Mouse (Mus musculus) erythroblast, embryonic 14.5 days (primary cell): Measurements from ENCODE around the gene Slc26a1. TPM values are rescaled to one million over a fixed set of nuclear protein-coding genes. Genes with fewer than 3 reads are reported as not detected.

ENCODE experiments used
- H3K27me3 ChIP-seq: 2 replicates; pipeline ENCODE4 v1.6.1; 2012; ENCODE audit warnings: inconsistent platforms; ENCODE audit not compliant: control insufficient read depth
- H3K36me3 ChIP-seq: 2 replicates; pipeline ENCODE4 v1.6.1; 2012; ENCODE audit warnings: mild to moderate bottlenecking, inconsistent platforms; ENCODE audit not compliant: control insufficient read depth
- H3K4me1 ChIP-seq: 2 replicates; pipeline ENCODE4 v1.6.1; 2012; ENCODE audit warnings: inconsistent platforms; ENCODE audit not compliant: control insufficient read depth
- H3K4me3 ChIP-seq: replicated peaks from 2 replicates; pipeline ENCODE3; 2012; ENCODE audit warnings: moderate library complexity, mild to moderate bottlenecking, inconsistent platforms
- H3K9me3 ChIP-seq: 2 replicates; pipeline ENCODE4 v1.6.1; 2012; ENCODE audit warnings: low read length, inconsistent platforms, mixed read lengths; ENCODE audit not compliant: control insufficient read depth
- GATA1 ChIP-seq: IDR thresholded peaks from 2 replicates; pipeline ENCODE4 v1.6.1; 2012; ENCODE audit warnings: low read length, inconsistent platforms, mixed read lengths
- TAL1 ChIP-seq: IDR thresholded peaks from 3 replicates; pipeline ENCODE4 v1.6.1; 2012; ENCODE audit warnings: low read length, inconsistent platforms, mixed read lengths
- polyA plus RNA-seq: library from polyadenylated mRNA; stranded (reverse); fragments of >175 nt; gene quantifications from 2 replicates; pipeline ENCODE4 v1.2.3, GENCODE M21; 2012

The Slc26a1 gene
- polyA plus RNA-seq, 1 experiment = 0.47 TPM

DNA sequence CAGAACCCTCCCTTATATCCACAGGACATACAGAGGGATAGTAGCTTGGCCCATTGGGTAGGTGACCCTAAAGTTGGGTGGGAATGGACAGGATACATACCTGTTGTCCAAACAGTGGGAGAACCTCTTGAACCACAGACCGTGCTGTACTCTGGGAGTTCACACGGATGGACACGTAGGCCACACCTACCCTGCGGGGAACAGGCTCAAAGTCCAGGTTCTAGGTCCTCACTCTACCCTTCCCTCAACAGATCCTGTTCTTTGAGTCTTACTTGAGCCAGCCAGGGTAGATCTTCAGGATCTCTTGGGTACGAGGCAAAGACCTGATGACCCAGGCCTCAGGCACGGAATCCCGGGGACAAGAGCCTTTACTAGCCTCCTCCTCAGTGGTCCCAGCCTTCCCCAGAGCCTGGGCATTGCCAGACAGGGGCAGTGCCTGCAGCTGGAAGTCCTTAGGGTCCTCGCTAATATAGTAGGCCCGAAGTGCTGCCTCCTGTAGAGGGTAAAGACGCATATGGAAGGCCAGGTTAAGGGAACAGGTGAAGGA is 20.9 kb downstream of the Slc26a1 start:
- no peaks in the 10 kb centered on the region for H3K27me3 ChIP-seq
- H3K4me3 ChIP-seq = no peak overlapping the region
- H3K4me1 ChIP-seq = peaks cover 22% of the 10 kb centered on the region
- no peaks in the 10 kb centered on the region for H3K9me3 ChIP-seq
- TF ChIP-seq GATA1 (no peak), TAL1 (no peak)
- peaks cover 84% of the 10 kb centered on the region for H3K36me3 ChIP-seq

GRCm38 (mm10) chr5:108653341-108653740 is 22.0 kb downstream of the Slc26a1 start:
- Histone ChIP-seq H3K4me3 (no peak overlapping the region), H3K36me3 (peaks cover 94% of the 10 kb centered on the region), H3K9me3 (no peaks in the 10 kb centered on the region), H3K27me3 (no peaks in the 10 kb centered on the region), H3K4me1 (peaks cover 12% of the 10 kb centered on the region)
- TF ChIP-seq GATA1 (no peak), TAL1 (no peak)

DNA sequence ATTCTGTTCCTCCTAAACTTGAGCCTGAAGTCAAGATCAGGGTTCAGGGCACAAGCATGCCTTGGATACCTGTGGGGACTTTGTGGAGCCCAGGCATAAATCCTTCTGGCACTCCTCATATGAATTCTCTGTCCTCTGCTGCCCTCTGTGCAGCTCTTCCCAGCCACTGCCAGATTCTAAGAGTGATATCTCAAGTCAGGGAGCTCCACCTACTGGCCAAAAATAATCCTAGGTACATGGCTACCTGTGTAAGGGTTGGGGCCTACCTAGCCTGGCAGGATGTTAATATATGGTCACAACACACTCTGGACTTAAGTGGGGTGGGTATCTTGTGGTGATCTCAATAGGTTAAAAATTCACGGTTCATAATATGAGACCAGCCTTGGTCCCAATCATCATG is 23.5 kb downstream of the Slc26a1 start:
- H3K27me3 ChIP-seq = no peaks in the 10 kb centered on the region
- TF ChIP-seq TAL1 = no peak
- TF ChIP-seq GATA1 = no peak
- H3K9me3 ChIP-seq = no peaks in the 10 kb centered on the region
- peaks cover 11% of the 10 kb centered on the region for H3K4me1 ChIP-seq
- H3K36me3 ChIP-seq = peaks cover 95% of the 10 kb centered on the region
- no peak overlapping the region for H3K4me3 ChIP-seq

DNA sequence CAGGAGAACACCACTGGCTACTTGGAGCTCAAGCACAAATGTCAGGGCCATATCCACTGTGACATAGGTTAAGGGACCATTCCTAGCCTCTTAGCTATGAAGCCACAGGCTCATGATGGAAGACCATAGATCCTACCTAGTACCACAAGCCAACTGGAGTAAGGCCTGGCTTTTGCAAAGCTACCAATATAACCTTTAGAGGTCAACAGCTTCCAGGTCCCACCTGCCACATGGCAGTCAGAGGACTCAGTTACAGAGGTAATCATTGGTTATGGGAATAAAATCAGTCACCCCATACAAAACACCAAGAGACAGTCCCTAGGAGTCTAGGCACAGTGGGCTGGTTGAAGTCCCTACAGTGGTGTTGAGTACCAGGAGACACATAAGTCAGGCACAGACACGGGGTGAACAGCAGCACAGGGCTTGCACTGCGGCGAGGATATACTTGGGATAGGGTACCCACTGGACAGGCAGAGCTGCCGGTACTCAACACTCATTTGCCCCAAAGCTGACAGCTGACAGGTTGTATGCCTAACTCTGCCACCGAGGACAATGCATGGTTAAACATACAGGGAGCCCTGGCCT is 24.1 kb downstream of the Slc26a1 start:
- no peaks in the 10 kb centered on the region for H3K9me3 ChIP-seq
- no peak for TF ChIP-seq TAL1
- TF ChIP-seq GATA1 = no peak
- H3K27me3 ChIP-seq = no peaks in the 10 kb centered on the region
- peaks cover 97% of the 10 kb centered on the region for H3K36me3 ChIP-seq
- H3K4me1 ChIP-seq = peaks cover 11% of the 10 kb centered on the region
- no peak overlapping the region for H3K4me3 ChIP-seq

DNA sequence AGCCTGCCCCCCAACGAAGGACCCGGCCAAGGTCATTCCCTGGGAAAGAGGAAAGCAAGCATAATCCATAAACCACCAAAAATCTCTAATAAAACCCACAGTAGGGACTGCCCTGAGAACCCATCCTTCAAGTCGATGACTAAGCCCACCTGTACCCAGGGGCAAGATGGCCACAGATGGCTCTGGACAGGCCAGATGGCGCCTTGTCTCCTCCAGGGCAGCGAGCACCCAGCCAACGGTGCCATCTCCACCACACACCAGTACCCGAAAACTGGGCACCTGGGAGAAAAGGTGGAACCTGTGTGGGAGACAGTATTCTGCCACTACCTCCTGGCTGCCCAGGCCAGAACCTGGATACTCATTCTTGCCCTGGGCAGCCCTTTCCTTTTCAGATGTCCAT is 25.0 kb downstream of the Slc26a1 start:
- Histone ChIP-seq H3K9me3 (no peaks in the 10 kb centered on the region), H3K36me3 (peaks cover 97% of the 10 kb centered on the region), H3K4me3 (no peak overlapping the region), H3K4me1 (peaks cover 11% of the 10 kb centered on the region), H3K27me3 (no peaks in the 10 kb centered on the region)
- TF ChIP-seq TAL1 = no peak

DNA sequence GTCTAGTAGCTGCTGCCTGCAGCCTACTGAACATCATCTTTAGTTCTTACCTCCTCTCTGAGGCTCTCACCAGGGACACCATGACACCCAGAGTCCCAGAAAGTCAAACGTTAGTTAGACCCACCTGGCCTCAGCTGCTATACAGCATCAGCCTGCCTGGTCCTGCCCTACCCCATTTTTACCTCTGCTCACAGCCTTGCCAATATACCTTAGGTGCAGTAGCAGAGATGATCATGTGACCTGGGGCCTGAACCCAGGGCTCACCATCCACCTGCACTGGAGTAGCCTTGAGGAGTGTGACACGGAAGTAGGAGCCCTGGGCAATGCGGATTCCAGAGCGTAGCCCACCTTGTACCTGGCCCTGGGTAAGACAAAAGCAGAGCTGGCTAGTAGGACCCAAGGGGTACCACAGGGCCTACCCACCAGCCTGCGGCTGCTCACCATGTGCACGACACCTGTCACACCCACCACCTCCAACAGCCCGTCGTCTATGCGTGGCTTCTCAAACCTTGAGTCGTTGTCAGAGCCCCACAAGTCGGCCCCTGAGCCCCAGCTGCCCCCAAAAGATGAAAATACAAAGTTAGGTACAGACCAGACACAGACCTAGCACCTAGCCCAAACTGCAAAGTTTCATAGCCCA is 26.3 kb downstream of the Slc26a1 start:
- no peak overlapping the region for H3K4me3 ChIP-seq
- H3K4me1 ChIP-seq = peaks cover 11% of the 10 kb centered on the region
- H3K9me3 ChIP-seq = no peaks in the 10 kb centered on the region
- TF ChIP-seq TAL1 (no peak), GATA1 (no peak)
- no peaks in the 10 kb centered on the region for H3K27me3 ChIP-seq
- H3K36me3 ChIP-seq = peaks cover 96% of the 10 kb centered on the region

DNA sequence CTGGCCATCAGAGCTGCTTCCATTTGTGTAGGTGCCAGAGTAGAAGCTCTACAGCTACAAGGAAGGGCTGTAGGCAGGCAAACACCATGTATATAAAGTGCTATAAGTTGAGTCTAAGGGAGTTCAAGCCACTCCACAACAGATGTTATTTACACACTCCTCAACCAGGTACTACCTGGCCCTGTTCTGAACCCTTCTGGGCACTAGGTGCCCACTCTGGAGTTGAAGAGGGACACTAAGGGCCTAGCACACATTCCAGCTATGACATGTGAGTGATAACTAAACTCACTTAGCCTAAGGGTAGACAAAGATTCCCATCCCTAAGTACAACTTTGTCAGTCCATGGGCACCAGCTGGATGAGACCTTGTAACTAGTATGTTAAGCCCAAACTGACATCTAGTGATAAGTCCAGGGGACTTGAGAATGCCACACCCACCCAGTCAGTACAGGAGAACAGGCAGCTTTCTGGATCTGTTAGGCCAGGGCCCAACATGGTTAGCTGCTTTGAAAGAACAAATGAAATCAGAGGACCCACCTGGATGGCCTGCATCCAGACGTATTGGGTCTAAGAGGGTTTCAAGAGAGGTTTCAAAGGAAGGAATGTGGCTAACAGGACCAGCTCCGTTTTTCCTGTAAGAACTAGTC is 27.4 kb downstream of the Slc26a1 start:
- Histone ChIP-seq H3K27me3 (no peaks in the 10 kb centered on the region), H3K36me3 (peaks cover 91% of the 10 kb centered on the region), H3K4me3 (no peak overlapping the region), H3K4me1 (peaks cover 11% of the 10 kb centered on the region), H3K9me3 (no peaks in the 10 kb centered on the region)
- TF ChIP-seq TAL1 = no peak
- TF ChIP-seq GATA1 = no peak

- no peaks in the 10 kb centered on the region for H3K27me3 ChIP-seq
- no peaks in the 10 kb centered on the region for H3K9me3 ChIP-seq
- H3K36me3 ChIP-seq = peaks cover 91% of the 10 kb centered on the region
- peaks cover 11% of the 10 kb centered on the region for H3K4me1 ChIP-seq
- no peak overlapping the region for H3K4me3 ChIP-seq
- TF ChIP-seq TAL1 = no peak
- TF ChIP-seq GATA1 = no peak
These were observed 28.1 kb downstream of the Slc26a1 start for GRCm38 (mm10) chr5:108647311-108647710.

DNA sequence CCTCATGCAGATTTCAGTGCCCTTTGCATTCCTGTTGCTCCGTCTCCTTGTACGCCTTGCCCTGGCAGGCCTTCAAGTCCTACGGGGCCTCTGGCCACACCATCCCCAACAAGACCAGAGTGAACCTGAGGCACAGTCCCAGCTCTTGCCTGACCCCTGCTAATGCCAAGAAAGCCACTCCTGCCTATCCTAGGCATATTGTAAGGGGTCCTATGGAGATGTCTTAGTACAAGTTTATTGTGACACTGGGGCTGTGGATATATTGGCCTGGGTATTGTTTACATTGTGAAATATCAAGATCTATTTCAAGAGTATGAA is 29.1 kb downstream of the Slc26a1 start:
- Histone ChIP-seq H3K4me1 (peaks cover 11% of the 10 kb centered on the region), H3K36me3 (peaks cover 87% of the 10 kb centered on the region)

More for the DNA sequence above, 29.1 kb downstream of the Slc26a1 start:
- no peak overlapping the region for H3K4me3 ChIP-seq
- no peak for TF ChIP-seq TAL1
- H3K27me3 ChIP-seq = no peaks in the 10 kb centered on the region
- no peaks in the 10 kb centered on the region for H3K9me3 ChIP-seq
